Comparison of ENCODE assay signal across 17 mouse cellular contexts in genomic region chr12:36315527-36315926, GRCm38 (mm10). TPM values are rescaled to one million over a fixed set of nuclear protein-coding genes. Genes with fewer than 3 reads are reported as not detected.
A peak's percentile ranks its signal among the peaks of the same experiment; 100 is the strongest.
DNase-seq lines count a peak whose midpoint lies in the region; ATAC-seq lines count a peak whose summit lies in the region.
"Had no signal": no experiment of that assay in that cellular context is flagged by ENCODE, and none has a peak within 500 bp of the region (broad histone marks: within the 10 kb centered on the region; RNA-seq: fewer than 3 reads in every experiment).

No protein-coding gene starts in this region.

- 79% methylated on average over 3 of the region's 3 CpGs for WGBS in forebrain, embryonic 10.5 days
- 77% methylated on average over 3 of the region's 3 CpGs for WGBS in forebrain, embryonic 15.5 days
- WGBS in neural tube, embryonic 13.5 days, result 84% methylated on average over 3 of the region's 3 CpGs
- 89% methylated on average over 3 of the region's 3 CpGs for WGBS in neural tube, embryonic 15.5 days
- WGBS in kidney, embryonic 15.5 days, result 69% methylated on average over 3 of the region's 3 CpGs
- 29% methylated on average over 3 of the region's 3 CpGs for WGBS in limb, embryonic 15.5 days
- WGBS in forebrain, embryonic 12.5 days, result 85% methylated on average over 3 of the region's 3 CpGs

- no peak for ATAC-seq in forebrain, embryonic 15.5 days (replicated peaks)
- ATAC-seq in neural tube, embryonic 13.5 days (ENCODE audit: low read depth), result no peak
- ATAC-seq in neural tube, embryonic 15.5 days (ENCODE audit: low FRiP score), result no peak
- no peak for ATAC-seq in kidney, embryonic 15.5 days (replicated peaks; ENCODE audit: low FRiP score)
- ATAC-seq in limb, embryonic 15.5 days (ENCODE audit: insufficient number of reproducible peaks, low FRiP score, low TSS enrichment, low read depth), result no peak
- ATAC-seq in forebrain, embryonic 12.5 days (ENCODE audit: low FRiP score), result no peak
- ATAC-seq: forebrain, embryonic 13.5 days had no signal

- H3K27me3 ChIP-seq in forebrain, embryonic 10.5 days (ENCODE audit: poor library complexity, severe bottlenecking), result peaks cover 27% of the 10 kb centered on the region
- H3K27me3 ChIP-seq in forebrain, embryonic 15.5 days, result no peaks in the 10 kb centered on the region
- peaks cover 17% of the 10 kb centered on the region for H3K27me3 ChIP-seq in neural tube, embryonic 13.5 days
- H3K27me3 ChIP-seq in neural tube, embryonic 15.5 days (replicated peaks), result no peaks in the 10 kb centered on the region; the same call in 1 of the 2 replicates
- no peaks in the 10 kb centered on the region for H3K27me3 ChIP-seq in kidney, embryonic 15.5 days
- H3K27me3 ChIP-seq in limb, embryonic 15.5 days, result no peaks in the 10 kb centered on the region
- H3K27me3 ChIP-seq in forebrain, embryonic 12.5 days, result no peaks in the 10 kb centered on the region; the same call in 1 of the 2 replicates
- H3K27me3 ChIP-seq: forebrain, embryonic 13.5 days; lung, embryonic 15.5 days; neural tube, embryonic 12.5 days had no signal

- no peaks in the 10 kb centered on the region for H3K9me3 ChIP-seq in forebrain, embryonic 10.5 days
- H3K9me3 ChIP-seq in forebrain, embryonic 15.5 days, result no peaks in the 10 kb centered on the region
- no peaks in the 10 kb centered on the region for H3K9me3 ChIP-seq in neural tube, embryonic 13.5 days
- no peaks in the 10 kb centered on the region for H3K9me3 ChIP-seq in neural tube, embryonic 15.5 days (replicated peaks)
- no peaks in the 10 kb centered on the region for H3K9me3 ChIP-seq in kidney, embryonic 15.5 days (replicated peaks)
- H3K9me3 ChIP-seq in limb, embryonic 15.5 days, result no peaks in the 10 kb centered on the region
- no peaks in the 10 kb centered on the region for H3K9me3 ChIP-seq in forebrain, embryonic 12.5 days
- H3K9me3 ChIP-seq: forebrain, embryonic 13.5 days; lung, embryonic 15.5 days; neural tube, embryonic 12.5 days had no signal

- no peaks in the 10 kb centered on the region for H3K36me3 ChIP-seq in forebrain, embryonic 10.5 days (replicated peaks)
- H3K36me3 ChIP-seq in forebrain, embryonic 15.5 days, result no peaks in the 10 kb centered on the region
- no peaks in the 10 kb centered on the region for H3K36me3 ChIP-seq in neural tube, embryonic 13.5 days
- no peaks in the 10 kb centered on the region for H3K36me3 ChIP-seq in neural tube, embryonic 15.5 days
- H3K36me3 ChIP-seq in kidney, embryonic 15.5 days, result no peaks in the 10 kb centered on the region
- no peaks in the 10 kb centered on the region for H3K36me3 ChIP-seq in limb, embryonic 15.5 days
- no peaks in the 10 kb centered on the region for H3K36me3 ChIP-seq in forebrain, embryonic 12.5 days (replicated peaks)
- H3K36me3 ChIP-seq: lung, embryonic 15.5 days; neural tube, embryonic 12.5 days had no signal

- H3K4me2 ChIP-seq in forebrain, embryonic 15.5 days (replicated peaks), result no peak overlapping the region
- 0 out of 2 replicates have a peak overlapping the region, but pooled peaks have one; percentile 16 for H3K4me2 ChIP-seq in neural tube, embryonic 13.5 days
- H3K4me2 ChIP-seq in neural tube, embryonic 15.5 days, result no peak overlapping the region
- H3K4me2 ChIP-seq in kidney, embryonic 15.5 days, result peak overlapping the region; percentile 78
- H3K4me2 ChIP-seq in limb, embryonic 15.5 days, result peak overlapping the region; percentile 72
- H3K4me2 ChIP-seq in forebrain, embryonic 12.5 days, result no peak overlapping the region
- H3K4me2 ChIP-seq: forebrain, embryonic 13.5 days; lung, embryonic 15.5 days; neural tube, embryonic 12.5 days had no signal

- H3K4me3 ChIP-seq in forebrain, embryonic 10.5 days, result peak overlapping the region; percentile 16; the same call in 1 of the 2 replicates
- H3K4me3 ChIP-seq in forebrain, embryonic 15.5 days, result no peak overlapping the region
- peak overlapping the region; percentile 12; the same call in 1 of the 2 replicates for H3K4me3 ChIP-seq in neural tube, embryonic 13.5 days
- H3K4me3 ChIP-seq in neural tube, embryonic 15.5 days (replicated peaks), result no peak overlapping the region
- H3K4me3 ChIP-seq in kidney, embryonic 15.5 days (replicated peaks), result peak overlapping the region; percentile 47
- H3K4me3 ChIP-seq in limb, embryonic 15.5 days, result peak overlapping the region; percentile 46
- no peak overlapping the region for H3K4me3 ChIP-seq in forebrain, embryonic 12.5 days (replicated peaks)
- H3K4me3 ChIP-seq: forebrain, embryonic 13.5 days; left cerebral cortex, adult 2 months; lung, embryonic 15.5 days; neural tube, embryonic 12.5 days had no signal

- peaks cover 56% of the 10 kb centered on the region for H3K4me1 ChIP-seq in forebrain, embryonic 10.5 days
- H3K4me1 ChIP-seq in forebrain, embryonic 15.5 days, result peaks cover 28% of the 10 kb centered on the region
- peaks cover 8% of the 10 kb centered on the region for H3K4me1 ChIP-seq in neural tube, embryonic 13.5 days (replicated peaks)
- H3K4me1 ChIP-seq in neural tube, embryonic 15.5 days, result peaks cover 13% of the 10 kb centered on the region
- peaks cover 13% of the 10 kb centered on the region for H3K4me1 ChIP-seq in kidney, embryonic 15.5 days
- peaks cover 17% of the 10 kb centered on the region; the same call in 1 of the 2 replicates for H3K4me1 ChIP-seq in limb, embryonic 15.5 days
- H3K4me1 ChIP-seq in forebrain, embryonic 12.5 days, result peaks cover 17% of the 10 kb centered on the region
- H3K4me1 ChIP-seq: neural tube, embryonic 12.5 days had no signal

- no peak overlapping the region for H3K9ac ChIP-seq in forebrain, embryonic 15.5 days (replicated peaks)
- H3K9ac ChIP-seq in neural tube, embryonic 13.5 days, result no peak overlapping the region
- no peak overlapping the region for H3K9ac ChIP-seq in neural tube, embryonic 15.5 days (replicated peaks)
- no peak overlapping the region for H3K9ac ChIP-seq in kidney, embryonic 15.5 days
- H3K9ac ChIP-seq in limb, embryonic 15.5 days, result no peak overlapping the region
- no peak overlapping the region for H3K9ac ChIP-seq in forebrain, embryonic 12.5 days
- H3K9ac ChIP-seq: forebrain, embryonic 13.5 days; lung, embryonic 15.5 days; neural tube, embryonic 12.5 days had no signal

- H3K27ac ChIP-seq in forebrain, embryonic 10.5 days, result no peak overlapping the region
- H3K27ac ChIP-seq in forebrain, embryonic 15.5 days (replicated peaks), result no peak overlapping the region
- no peak overlapping the region for H3K27ac ChIP-seq in neural tube, embryonic 13.5 days (replicated peaks)
- H3K27ac ChIP-seq in neural tube, embryonic 15.5 days (replicated peaks), result no peak overlapping the region
- H3K27ac ChIP-seq in kidney, embryonic 15.5 days, result 0 out of 2 replicates have a peak overlapping the region, but pooled peaks have one; percentile 64
- peak overlapping the region; percentile 62 for H3K27ac ChIP-seq in limb, embryonic 15.5 days
- no peak overlapping the region for H3K27ac ChIP-seq in forebrain, embryonic 12.5 days
- H3K27ac ChIP-seq: forebrain, embryonic 13.5 days; left cerebral cortex, adult 2 months; lung, embryonic 15.5 days; neural tube, embryonic 12.5 days had no signal

- no peak for DNase-seq in forebrain, embryonic 10.5 days (ENCODE audit: extremely low spot score, low spot score)
- no peak for DNase-seq in gastrocnemius, postnatal 25 days
- DNase-seq: adrenal gland, postnatal 25 days; cerebellum, adult 8-10 months; heart, postnatal 10 days had no signal

RNA-seq across cellular contexts. Expression of gene Sostdc1, which starts 1.6 kb away (rescaled TPM):
- 10.2 and 11.4 TPM in 2 replicates for polyA plus RNA-seq in forebrain, embryonic 10.5 days (2016; fragmentation: Nextera tagmentation; extraction: Ambion mirVana)
- 7.6 and 15.3 TPM in 2 replicates for polyA plus RNA-seq in forebrain, embryonic 15.5 days (2015; fragmentation: Nextera tagmentation; extraction: Ambion mirVana)
- polyA plus RNA-seq in neural tube, embryonic 13.5 days (2015; fragmentation: Nextera tagmentation; extraction: Ambion mirVana), result 16.8 and 19.5 TPM in 2 replicates
- polyA plus RNA-seq in neural tube, embryonic 15.5 days (2015; fragmentation: Nextera tagmentation; extraction: Ambion mirVana), result 14.0 and 15.2 TPM in 2 replicates
- polyA plus RNA-seq in kidney, embryonic 15.5 days (2015; fragmentation: Nextera tagmentation; extraction: Ambion mirVana), result 98.6 and 101 TPM in 2 replicates
- 60.4 and 69.4 TPM in 2 replicates for polyA plus RNA-seq in limb, embryonic 15.5 days (2015; fragmentation: Nextera tagmentation; extraction: Ambion mirVana)
- 4.1 and 5.5 TPM in 2 replicates for polyA plus RNA-seq in forebrain, embryonic 12.5 days (2016; fragmentation: Nextera tagmentation; extraction: Ambion mirVana)
- under 1 TPM; 0.26 to 0.43 TPM for total RNA-seq in gastrocnemius, postnatal 25 days (2021)
- total RNA-seq: liver, adult 2 months; megakaryocyte progenitor cell, adult 5-6 weeks had no signal
- polyA plus RNA-seq: liver, adult 2 months had no signal

Comparison
In these comparisons a context has a peak if more than half of its experiments do, and no peak if none do; other contexts are left out.
1. H3K4me3 ChIP-seq: peak in forebrain, embryonic 10.5 days (single experiment), neural tube, embryonic 13.5 days (single experiment), kidney, embryonic 15.5 days (single experiment) and limb, embryonic 15.5 days (single experiment); none in forebrain, embryonic 15.5 days (single experiment), neural tube, embryonic 15.5 days (single experiment) and forebrain, embryonic 12.5 days (single experiment).
2. H3K4me2 ChIP-seq: peak in neural tube, embryonic 13.5 days (single experiment), kidney, embryonic 15.5 days (single experiment) and limb, embryonic 15.5 days (single experiment); none in forebrain, embryonic 15.5 days (single experiment), neural tube, embryonic 15.5 days (single experiment) and forebrain, embryonic 12.5 days (single experiment).
3. H3K27ac ChIP-seq: peak in kidney, embryonic 15.5 days (single experiment) and limb, embryonic 15.5 days (single experiment); none in forebrain, embryonic 10.5 days (single experiment), forebrain, embryonic 15.5 days (single experiment), neural tube, embryonic 13.5 days (single experiment), neural tube, embryonic 15.5 days (single experiment) and forebrain, embryonic 12.5 days (single experiment).